Mouse (Mus musculus): ENCODE measurements around the gene Xlr5c.
"Not testable (repeated sequence)": the region's sequence is repeated elsewhere in the genome, so short reads cannot be mapped to it uniquely, and the experiment has no call there.

GRCm38 (mm10) chrX:73292876-73293275 is at the start of gene Xlr5c, which contains the start of gene Xlr5a:
- TF ChIP-seq GATA1 (IDR thresholded peaks at IDR 0.05; ENCODE audit: borderline replicate concordance, low read length); FLI1 (IDR thresholded peaks at IDR 0.05; ENCODE audit: low read length): not testable (repeated sequence)

Measured in megakaryocyte, embryonic 14.5 days (primary cell).